Mouse (Mus musculus) small intestine, adult 2 months (tissue): ENCODE measurements around the gene Ddr1. TPM values are rescaled to one million over a fixed set of nuclear protein-coding genes. Genes with fewer than 3 reads are reported as not detected.
A peak's percentile ranks its signal among the peaks of the same experiment; 100 is the strongest.

ENCODE experiments used
- H3K27ac ChIP-seq: fragments of 200-500 bp; 2 replicates; pipeline ENCODE4 v1.5.1; 2012; ENCODE audit warnings: low read depth, low read length, control low read depth, inconsistent platforms; ENCODE audit not compliant: insufficient read depth
- H3K27me3 ChIP-seq: fragments of 200-500 bp; 2 replicates; pipeline ENCODE4 v1.6.1; 2012; ENCODE audit warnings: mild to moderate bottlenecking, moderate library complexity, low read length, inconsistent platforms; ENCODE audit not compliant: control insufficient read depth, insufficient read depth
- H3K36me3 ChIP-seq: fragments of 200-500 bp; 2 replicates; pipeline ENCODE4 v1.6.1; 2012; ENCODE audit warnings: mild to moderate bottlenecking, low read length, control low read depth, inconsistent platforms; ENCODE audit not compliant: control insufficient read depth, insufficient read depth
- H3K4me1 ChIP-seq: fragments of 200-500 bp; 2 replicates; pipeline ENCODE4 v1.6.1; 2012; ENCODE audit warnings: low read length, inconsistent platforms, mixed read lengths; ENCODE audit not compliant: control insufficient read depth, insufficient read depth, insufficient read length
- H3K4me3 ChIP-seq: fragments of 200-500 bp; 2 replicates; pipeline ENCODE4 v1.5.1; 2012; ENCODE audit warnings: low read depth, mild to moderate bottlenecking, control low read depth, inconsistent platforms, low read length, moderate library complexity
- CTCF ChIP-seq: fragments of 200-500 bp; IDR thresholded peaks from 2 replicates; pipeline ENCODE4 v1.5.1; 2012; ENCODE audit warnings: low read depth, mild to moderate bottlenecking, control low read depth, inconsistent platforms, low read length, moderate library complexity, mixed read lengths; ENCODE audit not compliant: insufficient replicate concordance, insufficient read length; ENCODE audit errors: extremely low read depth
- POLR2A ChIP-seq: fragments of 200-500 bp; IDR thresholded peaks from 2 replicates; pipeline ENCODE4 v1.6.1; 2012; ENCODE audit warnings: low read depth, mild to moderate bottlenecking, control low read depth, inconsistent platforms, low read length, moderate library complexity
- WGBS: fragments of 180-500 bp; shearing (Covaris S2); methylation state at CpG from one replicate; pipeline ENCODE4 v1.1.7; 2018; 5-methylcytosine and 5-hydroxymethylcytosine counted together
- polyA plus RNA-seq: library from polyadenylated mRNA; depleted of rRNA; stranded (reverse); fragments of >200 nt; gene quantifications from 2 replicates; pipeline ENCODE4 v1.2.3, GENCODE M21; 2012

Gene Ddr1
- polyA plus RNA-seq, 1 experiment, result 76.9 TPM

DNA sequence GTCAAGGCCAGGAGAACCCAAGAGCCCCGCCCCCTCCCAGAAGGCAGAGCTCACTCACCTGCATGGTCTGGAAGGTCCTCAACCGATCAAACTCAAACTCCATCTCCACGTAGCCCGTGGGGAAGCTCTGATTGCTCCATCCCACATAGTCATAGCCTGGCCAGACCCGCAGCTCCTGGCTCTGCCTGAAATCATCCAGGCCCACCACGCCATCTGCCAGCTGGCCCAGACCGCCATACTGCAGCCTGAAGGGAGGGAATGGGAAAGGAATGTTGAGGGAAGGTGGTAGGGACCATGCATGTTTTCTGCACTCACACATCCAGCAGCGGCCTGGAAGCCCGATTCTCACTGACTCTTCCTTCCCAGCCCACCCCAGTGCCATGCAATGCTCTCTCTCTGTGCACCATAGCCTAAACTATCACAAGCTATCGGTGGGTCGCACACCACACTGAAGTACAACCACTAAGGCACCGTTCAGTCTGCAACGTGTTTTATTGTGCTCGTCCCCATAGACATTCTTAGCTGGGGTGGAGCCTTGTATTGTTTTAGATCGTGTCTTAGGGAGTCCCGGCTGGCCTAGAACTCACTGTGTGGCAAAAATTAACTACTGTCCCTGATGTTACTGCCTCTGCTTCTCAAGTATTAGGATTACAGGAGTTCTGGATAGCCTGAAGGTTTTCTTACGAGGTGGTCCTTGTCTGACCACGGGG lies 14.3 kb downstream of the Ddr1 start:
- TF ChIP-seq CTCF (no peak), POLR2A (no peak)
- 86% methylated on average over 18 of the region's 18 CpGs for WGBS

DNA sequence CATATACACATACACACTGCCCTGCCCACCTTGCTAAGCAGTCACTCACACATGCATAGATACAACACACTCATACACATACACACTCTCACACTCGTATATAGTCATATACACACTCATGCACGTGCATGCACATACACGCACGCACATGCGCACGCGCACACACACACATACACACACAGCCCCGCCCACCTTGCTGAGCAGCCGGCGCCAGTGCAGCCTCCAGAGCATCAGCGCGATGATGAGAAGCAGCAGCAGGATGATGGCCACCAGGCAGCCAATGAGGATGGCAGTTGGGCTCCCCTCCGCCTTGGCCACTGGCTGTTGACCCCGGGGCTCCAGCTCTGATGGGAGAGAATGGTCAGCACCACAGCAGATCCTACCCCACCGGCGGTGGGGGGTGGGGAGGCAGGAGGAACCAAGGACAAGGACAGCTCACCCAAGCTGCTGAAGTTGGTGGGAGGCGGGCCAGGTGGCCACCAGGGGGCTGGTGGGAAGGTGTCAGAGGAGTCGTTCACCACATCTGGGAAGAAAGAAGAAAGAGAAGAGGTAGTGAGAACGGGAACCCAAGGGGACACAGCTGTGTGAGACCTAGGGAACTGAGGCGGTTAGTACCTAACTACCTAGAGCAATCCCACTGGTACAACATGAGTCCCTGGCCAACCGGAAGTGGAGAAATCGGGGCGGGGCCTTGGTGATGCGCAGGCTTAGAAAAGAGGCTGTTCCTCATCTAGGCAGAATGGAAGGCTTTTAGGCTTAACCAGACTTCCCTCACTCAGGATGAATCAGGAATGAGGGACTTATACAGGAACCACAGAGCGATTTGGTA lies 15.9 kb downstream of the Ddr1 start:
- no peak for TF ChIP-seq CTCF
- no peak for TF ChIP-seq POLR2A
- Histone ChIP-seq H3K4me1 (no peaks in the 10 kb centered on the region), H3K36me3 (peaks cover 79% of the 10 kb centered on the region), H3K27me3 (no peaks in the 10 kb centered on the region), H3K4me3 (no peak overlapping the region), H3K27ac (no peak overlapping the region)
- WGBS, result 86% methylated on average over 25 of the region's 25 CpGs

More for the DNA sequence above, 14.3 kb downstream of the Ddr1 start:
- Histone ChIP-seq H3K36me3 (peaks cover 72% of the 10 kb centered on the region), H3K4me1 (no peaks in the 10 kb centered on the region), H3K4me3 (no peak overlapping the region), H3K27ac (no peak overlapping the region), H3K27me3 (no peaks in the 10 kb centered on the region)

DNA sequence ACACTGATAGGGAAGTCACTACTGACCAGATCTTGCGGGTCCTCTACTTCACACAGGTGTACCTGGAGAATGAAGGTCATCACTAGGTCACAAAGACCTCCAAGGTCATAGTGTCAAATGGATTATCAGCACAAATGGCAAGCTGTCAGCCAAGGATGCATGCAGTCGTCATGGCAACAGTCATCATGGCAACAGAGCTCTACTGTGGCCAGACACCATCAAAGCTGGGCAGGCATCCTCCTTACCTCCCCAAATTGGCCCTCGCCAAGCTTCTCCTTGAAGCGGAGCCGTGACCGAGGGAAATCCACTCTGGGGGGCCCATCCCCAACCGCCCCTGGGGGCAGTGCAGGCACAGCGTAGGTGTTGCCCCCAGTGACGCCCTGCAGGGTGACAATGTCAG lies 19.4 kb downstream of the Ddr1 start:
- H3K4me1 ChIP-seq, result no peaks in the 10 kb centered on the region
- 80% methylated on average over 9 of the region's 9 CpGs for WGBS
- H3K36me3 ChIP-seq, result peaks cover 68% of the 10 kb centered on the region
- TF ChIP-seq CTCF (no peak), POLR2A (no peak)
- no peak overlapping the region for H3K27ac ChIP-seq
- H3K27me3 ChIP-seq, result no peaks in the 10 kb centered on the region
- no peak overlapping the region for H3K4me3 ChIP-seq

DNA sequence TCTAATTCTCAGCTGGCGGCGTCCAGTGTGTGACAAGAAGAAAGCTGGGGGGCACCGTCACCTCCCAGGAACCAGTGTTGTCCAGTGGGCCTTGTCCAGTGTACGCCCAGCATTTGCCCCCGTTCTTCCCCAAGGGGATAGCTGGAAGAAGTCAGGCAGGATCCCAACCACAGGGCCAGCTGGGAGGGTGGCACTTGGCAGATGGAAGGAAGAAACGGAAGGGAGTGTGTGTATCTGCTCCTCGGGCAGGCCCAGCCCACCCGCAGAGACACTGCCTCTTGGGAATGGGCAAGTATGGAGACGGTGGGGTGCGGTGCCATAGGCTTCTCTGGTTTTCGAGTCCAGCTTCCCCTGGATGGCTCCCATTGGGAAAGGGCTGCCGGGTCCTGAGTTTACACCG lies 22.4 kb downstream of the Ddr1 start:
- TF ChIP-seq POLR2A (no peak), CTCF (no peak)
- H3K4me3 ChIP-seq, result no peak overlapping the region
- 89% methylated on average over 13 of the region's 13 CpGs for WGBS
- H3K27ac ChIP-seq, result no peak overlapping the region
- H3K4me1 ChIP-seq, result no peaks in the 10 kb centered on the region
- peaks cover 44% of the 10 kb centered on the region for H3K36me3 ChIP-seq
- H3K27me3 ChIP-seq, result no peaks in the 10 kb centered on the region

DNA sequence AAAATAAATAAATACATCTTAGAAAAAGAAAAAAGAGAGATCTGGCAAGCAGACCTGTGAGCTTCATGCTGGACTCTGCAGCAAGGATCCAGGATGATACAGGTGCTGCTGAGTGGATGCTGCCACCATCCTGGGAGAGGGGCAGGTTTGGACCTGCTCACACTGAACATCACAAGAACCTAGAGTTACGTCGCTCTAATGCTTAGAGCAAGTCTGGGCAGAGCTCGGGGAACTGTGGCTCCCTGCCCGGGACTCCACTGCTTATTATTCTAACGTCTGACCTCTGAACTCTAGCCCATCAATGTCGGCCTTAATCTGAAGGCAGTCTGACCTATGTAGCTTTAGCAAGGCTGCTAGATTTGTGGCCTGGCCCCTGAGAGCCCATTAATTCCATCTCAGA lies 23.8 kb downstream of the Ddr1 start:
- no peak overlapping the region for H3K4me3 ChIP-seq
- TF ChIP-seq POLR2A (no peak), CTCF (no peak)
- no peaks in the 10 kb centered on the region for H3K4me1 ChIP-seq
- H3K27me3 ChIP-seq, result no peaks in the 10 kb centered on the region
- H3K36me3 ChIP-seq, result peaks cover 32% of the 10 kb centered on the region
- no peak overlapping the region for H3K27ac ChIP-seq
- WGBS, result 50% methylated on average over 6 of the region's 6 CpGs

DNA sequence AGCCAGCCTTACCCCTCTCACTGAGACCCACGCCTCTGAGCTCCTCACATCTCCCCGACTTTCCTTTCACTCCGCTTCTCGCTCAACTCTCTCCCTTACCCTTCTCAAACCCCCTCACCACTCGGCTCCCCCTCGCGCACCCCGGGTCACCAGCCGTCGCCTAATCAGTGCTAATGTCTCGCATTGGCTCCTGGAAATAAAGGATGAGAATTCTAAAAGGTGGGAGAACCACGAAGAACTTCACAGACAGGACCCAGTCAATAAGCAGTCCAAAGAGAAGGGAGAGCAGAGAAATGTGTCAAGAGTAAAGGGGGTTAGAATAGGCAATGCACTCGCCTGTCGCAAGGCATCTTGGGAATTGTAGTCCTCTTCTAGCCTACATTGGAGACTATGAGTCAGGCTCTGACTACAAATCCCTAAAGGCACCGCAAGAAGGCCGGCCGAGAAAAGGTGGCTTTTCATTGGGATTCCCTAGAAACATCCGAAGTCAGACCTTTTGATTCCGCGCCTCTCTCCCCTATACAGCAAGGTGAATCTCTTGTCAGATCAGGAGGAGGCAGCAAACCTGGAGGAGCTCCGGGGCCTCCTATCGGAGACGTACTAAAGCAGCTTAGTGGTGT lies 30.9 kb downstream of the Ddr1 start, which contains the start of gene Gtf2h4:
TSS of gene Gtf2h4 (minus strand) at position 324 of the 620 bp plus-strand sequence.
- Histone ChIP-seq H3K36me3 (0 out of 2 replicates have a peak, but pooled peaks cover 1% of the 10 kb centered on the region), H3K4me3 (peak within 1 kb of the TSS; percentile 69), H3K4me1 (peaks cover 4% of the 10 kb centered on the region; the same call in 1 of the 2 replicates), H3K27ac (no peak within 1 kb of the TSS), H3K27me3 (no peaks in the 10 kb centered on the region)
- WGBS, result under 1% methylated on average over 23 of the region's 23 CpGs
- TF ChIP-seq CTCF, result no peak
- no peak for TF ChIP-seq POLR2A

DNA sequence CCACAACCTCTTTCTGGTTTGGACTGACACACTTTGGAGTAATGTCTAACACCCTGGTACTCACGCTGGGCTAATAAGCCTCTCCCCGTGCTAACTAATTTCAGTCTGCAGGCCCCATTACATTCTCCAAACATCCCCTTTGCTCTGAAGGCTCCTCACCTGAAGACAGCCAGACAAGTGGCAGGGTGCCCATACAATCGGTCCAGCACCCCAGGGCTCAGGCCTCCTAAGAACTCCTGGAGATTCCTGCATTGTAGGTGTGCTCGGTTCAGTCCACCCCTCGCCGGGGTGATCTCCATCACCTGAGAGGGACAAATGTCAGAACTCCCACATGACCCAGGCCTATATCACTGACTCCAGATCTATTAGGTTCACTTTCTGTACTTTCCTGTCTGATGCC lies 31.9 kb downstream of the Ddr1 start:
- no peak for TF ChIP-seq CTCF
- no peak for TF ChIP-seq POLR2A
- no peaks in the 10 kb centered on the region for H3K27me3 ChIP-seq
- no peak overlapping the region for H3K27ac ChIP-seq
- H3K36me3 ChIP-seq, result 0 out of 2 replicates have a peak, but pooled peaks cover 1% of the 10 kb centered on the region
- WGBS, result 83% methylated on average over 6 of the region's 6 CpGs
- H3K4me3 ChIP-seq, result no peak overlapping the region
- peaks cover 8% of the 10 kb centered on the region for H3K4me1 ChIP-seq
